Mouse (Mus musculus) myocyte (in vitro differentiated cells): ENCODE measurements at regions not wholly inside any gene's neighbourhood (a gene's known extent, or its start where the extent isn't known, plus 50 kb on each side); places are given as distances from the start of the nearest gene placed in this dataset.

ENCODE experiments used
- H3K27me3 ChIP-seq: one replicate; pipeline ENCODE4 v1.6.1; 2011; ENCODE audit not compliant: control insufficient read depth, insufficient read depth, insufficient read length
- H3K36me3 ChIP-seq: one replicate; pipeline ENCODE4 v1.6.1; 2011; ENCODE audit not compliant: control insufficient read depth, insufficient read depth
- H3K4me2 ChIP-seq: one replicate; pipeline ENCODE4 v1.6.1; 2011; ENCODE audit warnings: low read depth, control low read depth
- H3K4me3 ChIP-seq: one replicate; pipeline ENCODE4 v1.5.1; 2011; ENCODE audit warnings: mild to moderate bottlenecking, control low read depth, moderate library complexity
- H3K79me2 ChIP-seq: one replicate; pipeline ENCODE4 v1.6.1; 2011; ENCODE audit not compliant: control insufficient read depth, insufficient read depth
- H3ac ChIP-seq: one replicate; pipeline ENCODE4 v1.6.1; 2011; ENCODE audit not compliant: control insufficient read depth, insufficient read length
- CEBPB ChIP-seq: IDR thresholded peaks from 2 replicates; pipeline ENCODE4 v1.6.1; 2011; ENCODE audit warnings: mild to moderate bottlenecking, moderate library complexity; ENCODE audit not compliant: poor library complexity, insufficient read depth, severe bottlenecking
- E2F4 ChIP-seq: IDR thresholded peaks from one replicate; pipeline ENCODE4 v1.6.1; 2011; ENCODE audit warnings: mild to moderate bottlenecking, control low read depth, moderate library complexity; ENCODE audit not compliant: insufficient read depth
- MAX ChIP-seq: IDR thresholded peaks from one replicate; pipeline ENCODE4 v1.6.1; 2011; ENCODE audit warnings: low read depth, mild to moderate bottlenecking, control low read depth
- MYOD1 ChIP-seq, 3 experiments: IDR thresholded peaks; one replicate each; pipeline ENCODE4 v1.6.1; 2011; ENCODE audit warnings: control low read depth in 2 of 3, low read depth in 2 of 3, mild to moderate bottlenecking in 2 of 3, moderate library complexity in 1 of 3; ENCODE audit not compliant: insufficient read length in 2 of 3, control insufficient read depth in 1 of 3
- MYOG ChIP-seq, 3 experiments: IDR thresholded peaks; one replicate each; pipeline ENCODE4 v1.6.1; 2011; ENCODE audit warnings: control low read depth in 2 of 3, low read depth in 2 of 3, mild to moderate bottlenecking in 2 of 3; ENCODE audit not compliant: insufficient read length in 2 of 3, control insufficient read depth in 1 of 3, insufficient read depth in 1 of 3
- POLR2A ChIP-seq: IDR thresholded peaks from one replicate; pipeline ENCODE4 v1.6.1; 2011; ENCODE audit warnings: low read depth, mild to moderate bottlenecking, control low read depth, moderate library complexity; ENCODE audit not compliant: insufficient read length
- POLR2AphosphoS2 ChIP-seq: IDR thresholded peaks from one replicate; pipeline ENCODE4 v1.6.1; 2011; ENCODE audit warnings: low read depth, control low read depth; ENCODE audit not compliant: insufficient read length
- REST ChIP-seq: IDR thresholded peaks from one replicate; pipeline ENCODE4 v1.6.1; 2011; ENCODE audit warnings: mild to moderate bottlenecking, control low read depth, moderate library complexity; ENCODE audit not compliant: insufficient read depth, insufficient read length
- SRF ChIP-seq: IDR thresholded peaks from one replicate; pipeline ENCODE4 v1.6.1; 2011; ENCODE audit warnings: low read depth; ENCODE audit not compliant: control insufficient read depth, insufficient read length
- TCF12 ChIP-seq: IDR thresholded peaks from one replicate; pipeline ENCODE4 v1.6.1; 2011; ENCODE audit warnings: mild to moderate bottlenecking, control low read depth; ENCODE audit not compliant: poor library complexity, insufficient read depth, severe bottlenecking
- TCF3 ChIP-seq: IDR thresholded peaks from one replicate; pipeline ENCODE4 v1.6.1; 2011; ENCODE audit warnings: low read depth, control low read depth; ENCODE audit not compliant: insufficient read length
- USF1 ChIP-seq: IDR thresholded peaks from one replicate; pipeline ENCODE4 v1.6.1; 2011; ENCODE audit warnings: low read depth, mild to moderate bottlenecking, control low read depth, moderate library complexity

DNA sequence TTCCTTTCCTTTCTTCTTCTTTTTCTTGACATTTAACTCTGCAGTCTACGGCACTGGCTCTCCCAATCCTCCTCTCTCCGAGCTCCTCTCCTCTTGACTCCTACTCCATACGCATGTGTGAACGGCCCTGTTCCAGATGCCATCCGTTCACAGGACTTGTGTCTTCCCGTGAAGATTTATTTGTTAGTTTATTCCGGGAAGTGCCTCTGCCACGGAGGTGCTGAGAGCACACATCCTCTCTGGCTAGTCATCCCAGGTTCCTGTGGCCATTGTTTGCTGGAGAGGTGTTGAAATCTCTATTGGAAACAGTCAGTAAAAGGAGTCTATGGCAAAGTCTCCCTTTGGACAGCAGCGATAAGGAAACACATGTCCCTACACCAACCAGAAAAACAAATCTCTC lies 53.3 kb upstream of the Tgfbr2 start:
- H3ac ChIP-seq = no peak overlapping the region
- H3K4me2 ChIP-seq = no peak overlapping the region
- H3K79me2 ChIP-seq = no peaks in the 10 kb centered on the region
- H3K4me3 ChIP-seq = no peak overlapping the region
- no peaks in the 10 kb centered on the region for H3K27me3 ChIP-seq
- no peaks in the 10 kb centered on the region for H3K36me3 ChIP-seq
- TF ChIP-seq REST (no peak), USF1 (no peak), TCF12 (no peak)

DNA sequence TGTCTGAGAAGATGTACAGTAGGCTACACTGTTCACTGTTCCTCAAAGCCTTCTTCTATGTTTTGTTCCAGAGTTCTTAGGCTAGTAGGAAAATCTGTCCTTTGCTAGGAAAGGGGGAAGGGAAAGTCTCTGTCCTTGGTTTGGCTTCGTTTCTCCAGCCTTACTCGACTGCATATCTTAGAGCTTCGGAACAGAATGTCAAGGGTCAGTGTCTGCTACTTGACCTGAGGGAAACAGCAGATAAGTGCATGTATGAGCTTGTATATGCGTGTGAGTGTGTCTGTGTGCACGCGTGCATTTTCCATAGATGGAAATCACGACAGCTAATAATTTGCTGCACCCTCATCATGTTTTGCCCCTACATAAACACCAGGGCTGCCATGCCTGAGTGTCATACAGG lies 52.6 kb upstream of the Tgfbr2 start:
- TF ChIP-seq TCF3 = no peak
- no peak for TF ChIP-seq CEBPB
- no peak for TF ChIP-seq USF1
- TF ChIP-seq MAX = no peak
- no peak for TF ChIP-seq TCF12
- no peak for TF ChIP-seq REST
- no peak for TF ChIP-seq MYOD1 (IDR thresholded peaks at IDR 0.05; ENCODE audit: control insufficient read depth in 1 of 3, insufficient read length in 2 of 3, low read depth in 2 of 3)
- no peak for TF ChIP-seq SRF
- TF ChIP-seq POLR2A = no peak
- TF ChIP-seq E2F4 = no peak
- no peak for TF ChIP-seq POLR2AphosphoS2
- TF ChIP-seq MYOG (IDR thresholded peaks at IDR 0.05; ENCODE audit: control insufficient read depth in 1 of 3, insufficient read depth in 1 of 3, insufficient read length in 2 of 3, low read depth in 2 of 3) = no peak
- Histone ChIP-seq H3K36me3 (no peaks in the 10 kb centered on the region), H3K4me3 (no peak overlapping the region), H3K27me3 (no peaks in the 10 kb centered on the region), H3ac (no peak overlapping the region), H3K79me2 (no peaks in the 10 kb centered on the region), H3K4me2 (no peak overlapping the region)
